9 mouse cellular contexts compared by ENCODE assay signal in genomic region chr1:90974906-90975649, GRCm38 (mm10). TPM values are rescaled to one million over a fixed set of nuclear protein-coding genes. Genes with fewer than 3 reads are reported as not detected.
DNase-seq lines count a peak whose midpoint lies in the region; ATAC-seq and TF ChIP-seq lines count a peak whose summit lies in the region.
"Had no signal": no experiment of that assay in that cellular context is flagged by ENCODE, and none has a peak within 500 bp of the region (broad histone marks: within the 10 kb centered on the region; RNA-seq: fewer than 3 reads in every experiment).

No protein-coding gene starts in this region.

- 8% methylated on average over 12 of the region's 12 CpGs for WGBS in forebrain, embryonic 13.5 days
- WGBS in heart, postnatal 0 days: 27% methylated on average over 12 of the region's 12 CpGs

- no peak overlapping the region for H3K4me3 ChIP-seq in forebrain, embryonic 13.5 days
- no peak overlapping the region for H3K4me3 ChIP-seq in heart, postnatal 0 days (ENCODE audit: low read depth, low read length)
- peak overlapping the region; percentile 88 for H3K4me3 ChIP-seq in megakaryocyte, embryonic 14.5 days (replicated peaks)
- H3K4me3 ChIP-seq: lung, embryonic 15.5 days had no signal

- H3K4me2 ChIP-seq in forebrain, embryonic 13.5 days: peak overlapping the region; percentile 37
- H3K4me2 ChIP-seq in heart, postnatal 0 days (ENCODE audit: low read depth, low read length): no peak overlapping the region
- H3K4me2 ChIP-seq: lung, embryonic 15.5 days had no signal

- peak overlapping the region; percentile 38; the same call in 1 of the 2 replicates for H3K9ac ChIP-seq in forebrain, embryonic 13.5 days
- H3K9ac ChIP-seq in heart, postnatal 0 days (replicated peaks; ENCODE audit: low read depth, low read length): no peak overlapping the region
- H3K9ac ChIP-seq: lung, embryonic 15.5 days had no signal

- H3K27me3 ChIP-seq in forebrain, embryonic 13.5 days: no peaks in the 10 kb centered on the region
- no peaks in the 10 kb centered on the region for H3K27me3 ChIP-seq in heart, postnatal 0 days (ENCODE audit: control insufficient read depth, insufficient read depth, low read length)
- peaks cover 11% of the 10 kb centered on the region for H3K27me3 ChIP-seq in megakaryocyte, embryonic 14.5 days (replicated peaks)
- H3K27me3 ChIP-seq: lung, embryonic 15.5 days had no signal

- peak; percentile 59; the same call in 1 of the 2 replicates for ATAC-seq in forebrain, embryonic 13.5 days
- peak; percentile 37 for ATAC-seq in heart, postnatal 0 days (ENCODE audit: insufficient read depth, low read depth)
- ATAC-seq in inflammation-experienced regulatory T-cells, adult 6 months: no peak

- peaks cover 25% of the 10 kb centered on the region for H3K4me1 ChIP-seq in forebrain, embryonic 13.5 days
- peaks cover 25% of the 10 kb centered on the region for H3K4me1 ChIP-seq in heart, postnatal 0 days (ENCODE audit: control insufficient read depth, insufficient read depth)
- H3K4me1 ChIP-seq in megakaryocyte, embryonic 14.5 days: peaks cover 65% of the 10 kb centered on the region

- no peaks in the 10 kb centered on the region for H3K9me3 ChIP-seq in forebrain, embryonic 13.5 days (replicated peaks)
- H3K9me3 ChIP-seq in heart, postnatal 0 days (replicated peaks; ENCODE audit: control insufficient read depth, low read length): no peaks in the 10 kb centered on the region
- no peaks in the 10 kb centered on the region for H3K9me3 ChIP-seq in megakaryocyte, embryonic 14.5 days
- H3K9me3 ChIP-seq: lung, embryonic 15.5 days had no signal

- no peak; the same call in 1 of the 2 replicates for TF ChIP-seq CTCF in heart, postnatal 0 days (IDR thresholded peaks at IDR 0.05; ENCODE audit: low read depth)

- no peaks in the 10 kb centered on the region for H3K36me3 ChIP-seq in forebrain, embryonic 13.5 days (ENCODE audit: poor library complexity, severe bottlenecking)
- H3K36me3 ChIP-seq in heart, postnatal 0 days (replicated peaks; ENCODE audit: control insufficient read depth, insufficient read depth, low read length): no peaks in the 10 kb centered on the region
- H3K36me3 ChIP-seq in megakaryocyte, embryonic 14.5 days (replicated peaks; ENCODE audit: low read length): no peaks in the 10 kb centered on the region
- H3K36me3 ChIP-seq: lung, embryonic 15.5 days had no signal

- H3K27ac ChIP-seq in forebrain, embryonic 13.5 days: no peak overlapping the region; the same call in 1 of the 2 replicates
- H3K27ac ChIP-seq in heart, postnatal 0 days (ENCODE audit: low read depth): no peak overlapping the region
- H3K27ac ChIP-seq: lung, embryonic 15.5 days had no signal

- DNase-seq in ovary, postnatal 36 days (ENCODE audit: low spot score): peak; percentile 47
- DNase-seq in ovary, postnatal 14 days (ENCODE audit: low spot score): no peak
- DNase-seq in heart, postnatal 0 days (ENCODE audit: low spot score): peak; percentile 22
- DNase-seq in layer of hippocampus, postnatal 36 days: peak; percentile 53 to 68
- DNase-seq in right cerebral cortex, postnatal 36 days (ENCODE audit: low spot score in 2 of 2): peak; percentile 64 to 71

- TF ChIP-seq EP300 in heart, postnatal 0 days (IDR thresholded peaks at IDR 0.05; ENCODE audit: low read depth): no peak

RNA-seq across cellular contexts. Expression of gene Rab17, which starts 5.6 kb away (rescaled TPM):
- not detected in 2 replicates for polyA plus RNA-seq in forebrain, embryonic 13.5 days (2015; fragmentation: Nextera tagmentation; extraction: Ambion mirVana)
- 7.1 and 8.4 TPM in 2 replicates for total RNA-seq in heart, postnatal 0 days (2014; rRNA removed; ENCODE audit: low replicate concordance)
- 5.1 and 5.6 TPM in 2 replicates for polyA plus RNA-seq in heart, postnatal 0 days (2015; fragmentation: Nextera tagmentation; extraction: Ambion mirVana)
- not detected for total RNA-seq in layer of hippocampus, postnatal 36 days (2021)
- 3.4 TPM in 1 of 2 replicates, not detected in the other for polyA plus RNA-seq in megakaryocyte, embryonic 14.5 days (2012; ENCODE audit: insufficient read depth, low replicate concordance)
- not detected for polyA plus RNA-seq in inflammation-experienced regulatory T-cells, adult 6 months (2017; shearing (Covaris generic))

RNA-seq across cellular contexts. Expression of gene Prlh, which starts 22.2 kb away (rescaled TPM):
- not detected in 2 replicates for polyA plus RNA-seq in forebrain, embryonic 13.5 days (2015; fragmentation: Nextera tagmentation; extraction: Ambion mirVana)
- total RNA-seq in heart, postnatal 0 days (2014; rRNA removed; ENCODE audit: low replicate concordance): not detected in 2 replicates
- polyA plus RNA-seq in heart, postnatal 0 days (2015; fragmentation: Nextera tagmentation; extraction: Ambion mirVana): not detected in 2 replicates
- not detected for total RNA-seq in layer of hippocampus, postnatal 36 days (2021)
- not detected in 2 replicates for polyA plus RNA-seq in megakaryocyte, embryonic 14.5 days (2012; ENCODE audit: insufficient read depth, low replicate concordance)
- not detected for polyA plus RNA-seq in inflammation-experienced regulatory T-cells, adult 6 months (2017; shearing (Covaris generic))
- polyA plus RNA-seq: lung, embryonic 15.5 days had no signal

RNA-seq across cellular contexts. Expression of gene Lrrfip1, which starts 23.5 kb away (rescaled TPM):
- 21.6 and 22.1 TPM in 2 replicates for polyA plus RNA-seq in forebrain, embryonic 13.5 days (2015; fragmentation: Nextera tagmentation; extraction: Ambion mirVana)
- total RNA-seq in heart, postnatal 0 days (2014; rRNA removed; ENCODE audit: low replicate concordance): 120 and 135 TPM in 2 replicates
- polyA plus RNA-seq in heart, postnatal 0 days (2015; fragmentation: Nextera tagmentation; extraction: Ambion mirVana): 140 and 168 TPM in 2 replicates
- total RNA-seq in layer of hippocampus, postnatal 36 days (2021): 10 to 100 TPM; 75.3 to 80.9 TPM
- polyA plus RNA-seq in megakaryocyte, embryonic 14.5 days (2012; ENCODE audit: insufficient read depth, low replicate concordance): 1.9 and 12.2 TPM in 2 replicates
- polyA plus RNA-seq in inflammation-experienced regulatory T-cells, adult 6 months (2017; shearing (Covaris generic)): 100 to 1,000 TPM; 200 to 230 (median 201) TPM
